Comparison of ENCODE assay signal across 14 mouse cellular contexts in the genomic region with DNA sequence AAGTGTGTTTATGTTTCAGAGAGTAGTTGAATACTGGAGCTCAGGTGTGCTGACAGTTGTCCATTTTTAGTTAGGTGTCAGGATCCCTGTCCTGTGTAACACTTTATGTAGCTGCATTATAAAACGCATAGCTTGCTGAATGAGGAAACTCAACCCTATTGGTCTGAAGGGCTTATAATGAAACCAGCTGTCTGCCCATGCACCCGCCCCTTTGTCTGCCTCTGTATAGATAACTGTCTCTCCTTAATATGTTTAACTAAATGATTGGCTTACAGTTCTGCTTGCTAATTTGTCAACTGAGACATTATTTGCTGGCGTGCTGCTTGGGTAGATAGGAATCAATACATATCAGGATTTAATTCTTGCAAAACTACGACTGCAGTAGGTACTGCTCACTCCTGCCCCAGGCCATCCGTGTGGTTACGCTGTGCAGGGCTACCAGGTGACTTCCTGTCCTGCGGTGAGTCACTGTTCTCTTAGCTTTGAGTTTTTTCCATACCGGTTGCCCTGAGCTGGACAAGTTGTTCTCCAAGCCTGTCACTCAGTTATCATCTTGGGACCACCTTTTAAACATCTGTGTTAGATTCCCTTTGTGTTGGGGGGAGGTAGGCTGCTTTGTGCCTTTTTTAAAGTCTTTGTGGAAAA. TPM values are rescaled to one million over a fixed set of nuclear protein-coding genes. Genes with fewer than 3 reads are reported as not detected.
DNase-seq lines count a peak whose midpoint lies in the region; ATAC-seq lines count a peak whose summit lies in the region.
"Had no signal": no experiment of that assay in that cellular context is flagged by ENCODE, and none has a peak within 500 bp of the region (broad histone marks: within the 10 kb centered on the region; RNA-seq: fewer than 3 reads in every experiment).

No protein-coding gene starts in this region.

- no peak overlapping the region for H3K9ac ChIP-seq in heart, embryonic 11.5 days (ENCODE audit: low read depth, low read length)
- H3K9ac ChIP-seq in embryonic facial prominence, embryonic 13.5 days: no peak overlapping the region
- H3K9ac ChIP-seq in liver, embryonic 16.5 days (ENCODE audit: low read depth, low read length): no peak overlapping the region
- H3K9ac ChIP-seq: hindbrain, embryonic 13.5 days; lung, embryonic 14.5 days had no signal

- H3K4me1 ChIP-seq in heart, embryonic 11.5 days (ENCODE audit: control insufficient read depth, insufficient read depth, low read length): peaks cover 23% of the 10 kb centered on the region
- peaks cover 15% of the 10 kb centered on the region for H3K4me1 ChIP-seq in embryonic facial prominence, embryonic 13.5 days
- H3K4me1 ChIP-seq in liver, embryonic 16.5 days (ENCODE audit: control insufficient read depth, low read depth, low read length): peaks cover 38% of the 10 kb centered on the region
- H3K4me1 ChIP-seq: hindbrain, embryonic 13.5 days had no signal

- H3K27me3 ChIP-seq in heart, embryonic 11.5 days (ENCODE audit: control insufficient read depth, insufficient read depth, low read length): no peaks in the 10 kb centered on the region
- peaks cover 4% of the 10 kb centered on the region; the same call in 1 of the 2 replicates for H3K27me3 ChIP-seq in embryonic facial prominence, embryonic 13.5 days
- H3K27me3 ChIP-seq in liver, embryonic 16.5 days (ENCODE audit: control insufficient read depth, insufficient read depth, low read depth, low read length): no peaks in the 10 kb centered on the region
- H3K27me3 ChIP-seq: hindbrain, embryonic 13.5 days had no signal

- no peak for ATAC-seq in heart, embryonic 11.5 days (replicated peaks; ENCODE audit: insufficient number of reproducible peaks, low FRiP score, low TSS enrichment)
- no peak for ATAC-seq in embryonic facial prominence, embryonic 13.5 days (ENCODE audit: insufficient number of reproducible peaks, insufficient read depth, low FRiP score, low TSS enrichment, low read depth)
- peak; percentile 33; the same call in 1 of the 2 replicates for ATAC-seq in liver, embryonic 16.5 days (ENCODE audit: low read depth)

- WGBS in heart, embryonic 11.5 days (ENCODE audit: insufficient replicate concordance): 58% methylated on average over 8 of the region's 8 CpGs
- 32% methylated on average over 8 of the region's 8 CpGs for WGBS in embryonic facial prominence, embryonic 13.5 days
- WGBS in liver, embryonic 16.5 days (ENCODE audit: insufficient replicate concordance): 16% methylated on average over 8 of the region's 8 CpGs

- H3K4me2 ChIP-seq in heart, embryonic 11.5 days: no peak overlapping the region
- no peak overlapping the region for H3K4me2 ChIP-seq in embryonic facial prominence, embryonic 13.5 days
- H3K4me2 ChIP-seq in liver, embryonic 16.5 days (ENCODE audit: low read depth, low read length): peak overlapping the region; percentile 34
- H3K4me2 ChIP-seq: hindbrain, embryonic 13.5 days; lung, embryonic 14.5 days had no signal

- H3K27ac ChIP-seq in heart, embryonic 11.5 days (ENCODE audit: low read depth, low read length): no peak overlapping the region
- H3K27ac ChIP-seq in embryonic facial prominence, embryonic 13.5 days: peak overlapping the region; percentile 1; the same call in 1 of the 2 replicates
- peak overlapping the region; percentile 41 for H3K27ac ChIP-seq in liver, embryonic 16.5 days (ENCODE audit: low read length)
- H3K27ac ChIP-seq: hindbrain, embryonic 13.5 days had no signal

- no peak overlapping the region for H3K4me3 ChIP-seq in heart, embryonic 11.5 days (ENCODE audit: low read depth, low read length)
- H3K4me3 ChIP-seq in embryonic facial prominence, embryonic 13.5 days: no peak overlapping the region
- 0 out of 2 replicates have a peak overlapping the region, but pooled peaks have one; percentile 16 for H3K4me3 ChIP-seq in liver, embryonic 16.5 days (ENCODE audit: low read depth, low read length)
- H3K4me3 ChIP-seq: erythroblast, embryonic 14.5 days; hindbrain, embryonic 13.5 days; myocyte had no signal

- no peaks in the 10 kb centered on the region for H3K9me3 ChIP-seq in heart, embryonic 11.5 days (replicated peaks; ENCODE audit: control insufficient read depth, low read length)
- no peaks in the 10 kb centered on the region for H3K9me3 ChIP-seq in embryonic facial prominence, embryonic 13.5 days
- no peaks in the 10 kb centered on the region for H3K9me3 ChIP-seq in liver, embryonic 16.5 days (replicated peaks; ENCODE audit: control insufficient read depth, low read length)
- H3K9me3 ChIP-seq: hindbrain, embryonic 13.5 days had no signal

- DNase-seq in heart, adult 11 months: peak; percentile 92
- peak; percentile 81 for DNase-seq in CD4-positive helper T cell, adult 2 months (ENCODE audit: low read depth, low spot score)
- no peak for DNase-seq in right cerebral cortex, postnatal 36 days (ENCODE audit: low spot score in 2 of 2)
- no peak for DNase-seq in embryo, embryonic 11 days
- DNase-seq in urinary bladder, adult 2 months (ENCODE audit: low spot score): no peak
- DNase-seq: cerebellum, adult 11-12 months; heart, adult 18-20 months; lung, embryonic 14.5 days had no signal

- H3K36me3 ChIP-seq in heart, embryonic 11.5 days (ENCODE audit: control insufficient read depth, insufficient read depth, low read length): no peaks in the 10 kb centered on the region
- no peaks in the 10 kb centered on the region for H3K36me3 ChIP-seq in embryonic facial prominence, embryonic 13.5 days
- no peaks in the 10 kb centered on the region for H3K36me3 ChIP-seq in liver, embryonic 16.5 days (ENCODE audit: control insufficient read depth, insufficient read depth)
- H3K36me3 ChIP-seq: hindbrain, embryonic 13.5 days had no signal

RNA-seq across cellular contexts. Expression of gene Anxa11, which starts 13.4 kb away (rescaled TPM):
- polyA plus RNA-seq in heart, embryonic 11.5 days (2014; fragmentation: Nextera tagmentation; extraction: Ambion mirVana): 14.7 and 18.6 TPM in 2 replicates
- 15.4 and 15.9 TPM in 2 replicates for polyA plus RNA-seq in embryonic facial prominence, embryonic 13.5 days (2015; fragmentation: Nextera tagmentation; extraction: Ambion mirVana)
- polyA plus RNA-seq in liver, embryonic 16.5 days (2015; fragmentation: Nextera tagmentation; extraction: Ambion mirVana): 11.4 and 13.3 TPM in 2 replicates
- 65.5 and 84.4 TPM in 2 replicates for polyA plus RNA-seq in urinary bladder, adult 2 months (2012; rRNA removed)

RNA-seq across cellular contexts. Expression of gene Plac9a, which starts 47.5 kb away (rescaled TPM):
- polyA plus RNA-seq in heart, embryonic 11.5 days (2014; fragmentation: Nextera tagmentation; extraction: Ambion mirVana): not detected in 2 replicates
- 1.7 TPM in 1 of 2 replicates, not detected in the other for polyA plus RNA-seq in embryonic facial prominence, embryonic 13.5 days (2015; fragmentation: Nextera tagmentation; extraction: Ambion mirVana)
- not detected in 2 replicates for polyA plus RNA-seq in liver, embryonic 16.5 days (2015; fragmentation: Nextera tagmentation; extraction: Ambion mirVana)
- polyA plus RNA-seq in urinary bladder, adult 2 months (2012; rRNA removed): 6.9 and 8.5 TPM in 2 replicates
- polyA plus RNA-seq: erythroblast, embryonic 14.5 days; hindbrain, embryonic 13.5 days had no signal

Comparison
In these comparisons a context has a peak if more than half of its experiments do, and no peak if none do; other contexts are left out.
1. DNase-seq: peak in heart, adult 11 months (single experiment) and CD4-positive helper T cell, adult 2 months (single experiment); none in right cerebral cortex, postnatal 36 days (0 of 2), embryo, embryonic 11 days (single experiment) and urinary bladder, adult 2 months (single experiment).